Mouse (Mus musculus) midbrain, embryonic 11.5 days (tissue): Measurements from ENCODE around the gene Myom1. TPM values are rescaled to one million over a fixed set of nuclear protein-coding genes. Genes with fewer than 3 reads are reported as not detected.

Experiments
- ATAC-seq: fragments of 200-750 bp; cut with Nextera tagmentation; 2 replicates; pipeline ENCODE4 v1.8.0; 2017; ENCODE audit warnings: moderate TSS enrichment, moderate library complexity; ENCODE audit not compliant: low FRiP score
- DNase-seq: peaks from one replicate; pipeline ENCODE4 v3.0.0; 2015; ENCODE audit warnings: low spot score; ENCODE audit errors: missing footprints
- H3K27ac ChIP-seq: fragments of 300-500 bp; sonication (generic); 2 replicates; pipeline ENCODE4 v1.5.1; 2014; ENCODE audit warnings: low read depth, low read length
- H3K27me3 ChIP-seq: fragments of 300-500 bp; sonication (generic); 2 replicates; pipeline ENCODE4 v1.6.1; 2014; ENCODE audit warnings: mild to moderate bottlenecking, low read length, moderate library complexity, mixed read lengths; ENCODE audit not compliant: control insufficient read depth, insufficient read depth
- H3K36me3 ChIP-seq: fragments of 300-500 bp; sonication (generic); 2 replicates; pipeline ENCODE4 v1.6.1; 2014; ENCODE audit warnings: mild to moderate bottlenecking, low read length, moderate library complexity, mixed read lengths; ENCODE audit not compliant: control insufficient read depth, insufficient read depth
- H3K4me1 ChIP-seq: fragments of 300-500 bp; sonication (generic); 2 replicates; pipeline ENCODE4 v1.6.1; 2014; ENCODE audit warnings: low read length; ENCODE audit not compliant: control insufficient read depth, insufficient read depth
- H3K4me2 ChIP-seq: fragments of 300-500 bp; sonication (generic); 2 replicates; pipeline ENCODE4 v1.6.1; 2014; ENCODE audit warnings: mild to moderate bottlenecking, moderate library complexity
- H3K4me3 ChIP-seq: fragments of 300-500 bp; sonication (generic); 2 replicates; pipeline ENCODE4 v1.5.1; 2014; ENCODE audit warnings: low read depth, low read length
- H3K9ac ChIP-seq: fragments of 300-500 bp; sonication (generic); 2 replicates; pipeline ENCODE4 v1.6.1; 2014; ENCODE audit warnings: low read length
- H3K9me3 ChIP-seq: fragments of 300-500 bp; sonication (generic); 2 replicates; pipeline ENCODE4 v1.6.1; 2016; ENCODE audit warnings: low read length; ENCODE audit not compliant: control insufficient read depth
- WGBS: fragments of 180-500 bp; shearing (Covaris S2); extraction: QIAGEN DNeasy Blood & Tissue Kit; methylation state at CpG from one replicate; pipeline ENCODE4 v1.1.7; 2014; 5-methylcytosine and 5-hydroxymethylcytosine counted together
- polyA plus RNA-seq: library from polyadenylated mRNA; unstranded; fragments of >200 nt; fragmentation: Nextera tagmentation; extraction: Ambion mirVana; gene quantifications from 2 replicates; pipeline ENCODE4 v1.2.1, GENCODE M21; 2014

Myom1 gene
- polyA plus RNA-seq, 1 experiment from 2014 or later = 1.3 TPM

- Histone ChIP-seq H3K9me3 (no peaks in the 10 kb centered on the region), H3K9ac (no peak overlapping the region), H3K4me1 (peaks cover 4% of the 10 kb centered on the region; the same call in 1 of the 2 replicates), H3K36me3 (no peaks in the 10 kb centered on the region), H3K4me2 (no peak overlapping the region), H3K27ac (no peak overlapping the region), H3K27me3 (no peaks in the 10 kb centered on the region), H3K4me3 (no peak overlapping the region)
- 83% methylated on average over 5 of the region's 5 CpGs for WGBS
- ATAC-seq (no peak), DNase-seq (peak; percentile 60)
These were observed 4.5 kb downstream of the Myom1 start for GRCm38 (mm10) chr17:71006976-71007375.

- no peaks in the 10 kb centered on the region for H3K4me1 ChIP-seq
- no peaks in the 10 kb centered on the region for H3K36me3 ChIP-seq
- H3K4me3 ChIP-seq = no peak overlapping the region
- WGBS = 92% methylated on average over 3 of the region's 3 CpGs
- H3K9ac ChIP-seq = no peak overlapping the region
- H3K9me3 ChIP-seq = no peaks in the 10 kb centered on the region
- H3K4me2 ChIP-seq = no peak overlapping the region
- no peak for ATAC-seq
- DNase-seq = peak; percentile 51
- H3K27ac ChIP-seq = no peak overlapping the region
- H3K27me3 ChIP-seq = no peaks in the 10 kb centered on the region
These were observed 6.2 kb downstream of the Myom1 start for GRCm38 (mm10) chr17:71008676-71009075.

- no peaks in the 10 kb centered on the region for H3K9me3 ChIP-seq
- no peaks in the 10 kb centered on the region for H3K36me3 ChIP-seq
- H3K4me2 ChIP-seq = no peak overlapping the region
- WGBS = 83% methylated on average over 1 of the region's 1 CpGs
- no peak overlapping the region for H3K4me3 ChIP-seq
- ATAC-seq (no peak), DNase-seq (peak; percentile 69)
- H3K9ac ChIP-seq = no peak overlapping the region
- H3K27me3 ChIP-seq = no peaks in the 10 kb centered on the region
- no peaks in the 10 kb centered on the region for H3K4me1 ChIP-seq
- H3K27ac ChIP-seq = no peak overlapping the region
These were observed 7.3 kb downstream of the Myom1 start for GRCm38 (mm10) chr17:71009751-71010150.

- H3K9ac ChIP-seq = no peak overlapping the region
- H3K4me2 ChIP-seq = no peak overlapping the region
- DNase-seq (peak; percentile 72), ATAC-seq (peak; percentile 33; the same call in 1 of the 2 replicates)
- no peak overlapping the region for H3K27ac ChIP-seq
- H3K36me3 ChIP-seq = no peaks in the 10 kb centered on the region
- no peaks in the 10 kb centered on the region for H3K27me3 ChIP-seq
- no peak overlapping the region for H3K4me3 ChIP-seq
- WGBS = 58% methylated on average over 7 of the region's 7 CpGs
- H3K4me1 ChIP-seq = no peaks in the 10 kb centered on the region
- H3K9me3 ChIP-seq = no peaks in the 10 kb centered on the region
These were observed 8.3 kb downstream of the Myom1 start for GRCm38 (mm10) chr17:71010646-71011242.

- no peaks in the 10 kb centered on the region for H3K36me3 ChIP-seq
- H3K9ac ChIP-seq = no peak overlapping the region
- no peak overlapping the region for H3K27ac ChIP-seq
- WGBS = 87% methylated on average over 9 of the region's 9 CpGs
- H3K27me3 ChIP-seq = no peaks in the 10 kb centered on the region
- H3K4me2 ChIP-seq = no peak overlapping the region
- H3K9me3 ChIP-seq = no peaks in the 10 kb centered on the region
- DNase-seq = peak; percentile 47
- no peaks in the 10 kb centered on the region for H3K4me1 ChIP-seq
- ATAC-seq = no peak
- no peak overlapping the region for H3K4me3 ChIP-seq
These were observed 9.7 kb downstream of the Myom1 start for GRCm38 (mm10) chr17:71011931-71012662.

GRCm38 (mm10) chr17:71013105-71013504, 10.7 kb downstream of the Myom1 start:
- 94% methylated on average over 6 of the region's 6 CpGs for WGBS
- H3K9me3 ChIP-seq = no peaks in the 10 kb centered on the region
- no peak overlapping the region for H3K4me2 ChIP-seq
- H3K4me3 ChIP-seq = no peak overlapping the region
- no peaks in the 10 kb centered on the region for H3K36me3 ChIP-seq
- no peak overlapping the region for H3K27ac ChIP-seq
- ATAC-seq (no peak), DNase-seq (peak; percentile 31)
- no peaks in the 10 kb centered on the region for H3K27me3 ChIP-seq
- H3K4me1 ChIP-seq = no peaks in the 10 kb centered on the region
- no peak overlapping the region for H3K9ac ChIP-seq

GRCm38 (mm10) chr17:71014911-71015310, 12.5 kb downstream of the Myom1 start:
- Histone ChIP-seq H3K27ac (no peak overlapping the region), H3K4me2 (no peak overlapping the region), H3K27me3 (no peaks in the 10 kb centered on the region), H3K9ac (no peak overlapping the region), H3K9me3 (no peaks in the 10 kb centered on the region), H3K36me3 (no peaks in the 10 kb centered on the region), H3K4me1 (peaks cover 3% of the 10 kb centered on the region; the same call in 1 of the 2 replicates), H3K4me3 (no peak overlapping the region)
- ATAC-seq (no peak), DNase-seq (peak; percentile 74)
- 57% methylated on average over 5 of the region's 5 CpGs for WGBS

GRCm38 (mm10) chr17:71017457-71017998, 15.1 kb downstream of the Myom1 start:
- peaks cover 3% of the 10 kb centered on the region; the same call in 1 of the 2 replicates for H3K4me1 ChIP-seq
- ATAC-seq (0 out of 2 replicates have a peak, but pooled peaks have one; percentile 27), DNase-seq (peak; percentile 39)
- H3K27ac ChIP-seq = no peak overlapping the region
- no peak overlapping the region for H3K4me3 ChIP-seq
- H3K36me3 ChIP-seq = no peaks in the 10 kb centered on the region
- H3K9me3 ChIP-seq = no peaks in the 10 kb centered on the region
- no peak overlapping the region for H3K4me2 ChIP-seq
- no peaks in the 10 kb centered on the region for H3K27me3 ChIP-seq
- no peak overlapping the region for H3K9ac ChIP-seq
- 93% methylated on average over 4 of the region's 4 CpGs for WGBS

GRCm38 (mm10) chr17:71018151-71018550, 15.7 kb downstream of the Myom1 start:
- DNase-seq = peak; percentile 72
- Histone ChIP-seq H3K36me3 (no peaks in the 10 kb centered on the region), H3K4me2 (no peak overlapping the region), H3K9me3 (no peaks in the 10 kb centered on the region), H3K27ac (no peak overlapping the region), H3K4me3 (no peak overlapping the region), H3K27me3 (no peaks in the 10 kb centered on the region), H3K4me1 (peaks cover 3% of the 10 kb centered on the region; the same call in 1 of the 2 replicates), H3K9ac (no peak overlapping the region)
- no peak for ATAC-seq
- 96% methylated on average over 3 of the region's 3 CpGs for WGBS
